Mouse (Mus musculus) stomach, embryonic 14.5 days (tissue): ENCODE data around the gene Emid1. TPM values are rescaled to one million over a fixed set of nuclear protein-coding genes. Genes with fewer than 3 reads are reported as not detected.
A peak's percentile ranks its signal among the peaks of the same experiment; 100 is the strongest.
"Not testable (repeated sequence)": the region's sequence is repeated elsewhere in the genome, so short reads cannot be mapped to it uniquely, and the experiment has no call there.

Experiments
- ATAC-seq: fragments of 200-750 bp; cut with Nextera tagmentation; 2 replicates; pipeline ENCODE4 v1.8.0; 2017; ENCODE audit warnings: low read depth, moderate TSS enrichment; ENCODE audit not compliant: insufficient number of reproducible peaks, insufficient read depth, low FRiP score
- H3K27ac ChIP-seq: fragments of 300-500 bp; sonication (generic); 2 replicates; pipeline ENCODE4 v1.5.1; 2014; ENCODE audit warnings: mild to moderate bottlenecking, low read length, moderate library complexity, mixed read lengths
- H3K27me3 ChIP-seq: fragments of 300-500 bp; sonication (generic); 2 replicates; pipeline ENCODE4 v1.6.1; 2014; ENCODE audit warnings: low read length, control low read depth, mixed read lengths; ENCODE audit not compliant: control insufficient read depth, insufficient read depth
- H3K36me3 ChIP-seq: fragments of 300-500 bp; sonication (generic); 2 replicates; pipeline ENCODE4 v1.6.1; 2014; ENCODE audit warnings: mild to moderate bottlenecking, control low read depth, low read length, moderate library complexity, mixed read lengths; ENCODE audit not compliant: control insufficient read depth, insufficient read depth
- H3K4me1 ChIP-seq: fragments of 300-500 bp; sonication (generic); 2 replicates; pipeline ENCODE4 v1.6.1; 2014; ENCODE audit warnings: low read length, control low read depth, mixed read lengths; ENCODE audit not compliant: control insufficient read depth, insufficient read depth
- H3K4me2 ChIP-seq: fragments of 300-500 bp; sonication (generic); replicated peaks from 2 replicates; pipeline ENCODE4 v1.6.1; 2014; ENCODE audit warnings: low read depth, low read length, control low read depth
- H3K4me3 ChIP-seq: fragments of 300-500 bp; sonication (generic); 2 replicates; pipeline ENCODE4 v1.5.1; 2014; ENCODE audit warnings: low read depth, low read length, control low read depth
- H3K9ac ChIP-seq: fragments of 300-500 bp; sonication (generic); replicated peaks from 2 replicates; pipeline ENCODE4 v1.6.1; 2014; ENCODE audit warnings: low read depth, mild to moderate bottlenecking, control low read depth, low read length, moderate library complexity, mixed read lengths
- H3K9me3 ChIP-seq: fragments of 300-500 bp; sonication (generic); 2 replicates; pipeline ENCODE4 v1.6.1; 2016; ENCODE audit warnings: low read depth, low read length, control low read depth; ENCODE audit not compliant: control insufficient read depth
- WGBS: fragments of 180-500 bp; shearing (Covaris S2); extraction: QIAGEN DNeasy Blood & Tissue Kit; methylation state at CpG from one replicate; pipeline ENCODE4 v1.1.7; 2014; 5-methylcytosine and 5-hydroxymethylcytosine counted together
- polyA plus RNA-seq: library from polyadenylated mRNA; unstranded; fragments of >200 nt; fragmentation: Nextera tagmentation; extraction: Ambion mirVana; gene quantifications from 2 replicates; pipeline ENCODE4 v1.2.1, GENCODE M21; 2014

The Emid1 gene
- polyA plus RNA-seq, 1 experiment from 2014 or later, result 45.9 TPM

DNA sequence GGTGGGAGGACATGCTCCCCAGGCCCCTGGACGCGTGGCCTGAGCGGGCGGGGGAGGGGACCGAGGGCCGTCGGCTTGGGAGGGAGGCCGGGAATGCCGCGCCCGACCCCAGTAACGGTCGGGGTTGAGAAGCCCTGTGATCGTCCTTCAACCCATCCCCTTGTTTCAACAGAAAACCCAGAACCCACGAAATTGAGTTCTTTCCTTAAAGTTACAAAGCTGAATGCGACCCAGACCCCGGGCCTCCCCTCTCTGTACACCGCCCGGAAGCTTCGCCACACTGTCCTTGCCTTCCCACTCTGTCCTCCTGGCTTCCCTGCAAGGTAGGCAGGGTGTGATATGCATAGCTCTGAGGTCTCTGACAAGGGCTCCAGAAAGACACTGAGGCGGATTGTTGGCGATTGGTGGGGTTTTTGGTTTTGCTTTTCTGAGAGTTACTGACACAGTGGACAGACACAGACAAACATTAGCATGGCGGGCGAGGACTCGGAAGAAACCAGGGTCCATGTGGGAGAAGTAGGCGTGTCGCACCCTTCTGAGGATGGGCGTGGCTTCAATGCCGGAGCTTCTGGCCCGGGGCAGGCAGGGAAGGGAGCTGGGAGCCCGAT, 52.4 kb downstream of the Emid1 start:
- Histone ChIP-seq H3K4me3 (peak overlapping the region; percentile 96), H3K4me2 (peak overlapping the region; percentile 70), H3K27ac (peak overlapping the region; percentile 98), H3K9me3 (no peaks in the 10 kb centered on the region), H3K36me3 (peaks cover 4% of the 10 kb centered on the region; the same call in 1 of the 2 replicates), H3K9ac (peak overlapping the region; percentile 98), H3K4me1 (peaks cover 21% of the 10 kb centered on the region; the same call in 1 of the 2 replicates), H3K27me3 (no peaks in the 10 kb centered on the region)
- peak; percentile 67 for ATAC-seq
- under 1% methylated on average over 29 of the region's 31 CpGs for whole genome bisulfite sequencing

DNA sequence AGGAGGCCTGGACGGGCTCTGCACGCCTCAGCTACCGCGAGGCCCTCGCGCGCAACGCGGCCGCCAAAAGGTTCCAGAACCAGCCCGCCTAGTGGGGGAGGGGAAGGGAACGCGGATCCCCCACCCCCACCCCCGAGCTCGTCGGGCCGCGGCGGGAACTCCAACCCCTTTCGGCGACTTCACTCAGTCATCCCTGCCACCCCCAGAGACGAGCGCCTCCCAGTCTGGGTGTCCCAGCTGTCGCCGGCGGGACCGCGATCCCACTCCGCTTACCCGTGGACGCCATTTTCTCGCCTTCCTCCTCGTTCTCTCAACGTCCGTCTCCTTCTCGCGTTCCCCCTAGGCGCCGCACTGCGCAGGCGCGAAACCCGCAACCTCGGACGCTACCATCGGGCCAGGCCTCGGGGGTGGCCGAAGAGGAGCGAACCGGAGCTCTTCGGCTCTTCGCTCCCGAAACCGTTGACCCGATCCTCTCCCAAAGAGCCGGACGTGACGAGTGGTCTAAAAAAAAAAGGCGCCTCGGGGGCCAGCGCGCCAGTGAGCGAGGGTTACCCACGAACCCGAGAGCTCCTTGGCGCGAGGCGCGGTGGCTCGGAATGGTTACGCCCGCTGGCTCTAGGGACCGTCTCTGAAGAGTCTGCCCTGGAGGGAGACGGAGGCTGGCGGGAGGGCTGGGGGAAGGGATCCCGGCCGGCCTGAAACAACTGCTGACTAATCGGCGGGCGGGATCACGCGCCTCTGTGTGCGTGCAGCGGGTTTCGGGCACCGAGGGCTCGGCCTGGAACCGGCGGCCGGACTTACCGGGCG, 53.1 kb downstream of the Emid1 start, which contains the start of the genes Rhbdd3 and Ewsr1:
Gene Rhbdd3, plus strand, starts transcription at position 191 of the 807 bp plus-strand sequence.
Gene Ewsr1, minus strand, starts transcription at position 531 of the 807 bp plus-strand sequence.
- peak within 1 kb of the TSS; percentile 98 for H3K9ac ChIP-seq
- under 1% methylated on average over 87 of the region's 92 CpGs for WGBS
- ATAC-seq, result peak; percentile 87
- H3K9me3 ChIP-seq, result no peaks in the 10 kb centered on the region
- peaks cover 4% of the 10 kb centered on the region; the same call in 1 of the 2 replicates for H3K36me3 ChIP-seq
- peak within 1 kb of the TSS; percentile 85 for H3K4me2 ChIP-seq
- no peaks in the 10 kb centered on the region for H3K27me3 ChIP-seq
- H3K27ac ChIP-seq, result peak within 1 kb of the TSS; percentile 98
- peaks cover 21% of the 10 kb centered on the region; the same call in 1 of the 2 replicates for H3K4me1 ChIP-seq
- H3K4me3 ChIP-seq, result peak within 1 kb of the TSS; percentile 96

DNA sequence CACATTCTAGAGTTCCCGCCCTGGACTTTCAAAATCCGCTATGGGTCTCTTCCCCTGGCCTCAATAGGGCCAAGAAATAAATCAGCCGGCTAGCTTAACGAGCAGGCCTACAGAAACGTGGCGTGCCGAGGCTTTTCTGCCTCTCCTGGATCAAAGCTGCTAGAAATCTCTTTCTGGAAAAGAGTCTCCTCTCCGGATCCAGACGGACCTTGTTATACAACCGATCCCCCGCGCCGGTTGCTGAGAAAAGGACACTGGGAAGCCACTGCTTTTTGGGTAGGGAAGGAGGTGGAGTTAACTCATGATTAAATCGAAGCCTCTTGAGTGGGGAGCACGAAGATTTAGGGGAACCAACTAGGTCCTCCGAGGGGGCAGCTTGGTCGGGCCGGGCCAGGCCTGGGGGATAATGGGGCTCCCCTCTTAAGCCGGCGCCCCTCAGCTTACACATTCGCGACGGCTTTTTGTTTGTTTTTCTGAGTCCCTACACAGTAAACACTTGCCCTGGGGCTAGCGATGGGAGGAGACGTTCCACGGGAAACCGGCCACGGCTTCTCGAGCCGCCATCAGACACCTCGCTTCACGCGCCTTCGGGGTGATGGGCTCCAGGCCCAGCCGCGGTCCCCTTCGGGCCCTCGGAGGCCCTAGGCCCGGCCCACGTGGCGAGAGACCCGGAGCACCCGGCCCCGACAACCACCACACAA, 53.9 kb downstream of the Emid1 start:
- Histone ChIP-seq H3K4me2 (peak overlapping the region; percentile 85), H3K27me3 (no peaks in the 10 kb centered on the region), H3K36me3 (peaks cover 8% of the 10 kb centered on the region), H3K27ac (peak overlapping the region; percentile 98), H3K9ac (peak overlapping the region; percentile 98), H3K9me3 (no peaks in the 10 kb centered on the region), H3K4me1 (peaks cover 21% of the 10 kb centered on the region; the same call in 1 of the 2 replicates), H3K4me3 (peak overlapping the region; percentile 96)
- 0 out of 2 replicates have a peak, but pooled peaks have one; percentile 3 for ATAC-seq
- WGBS, result under 1% methylated on average over 44 of the region's 44 CpGs

DNA sequence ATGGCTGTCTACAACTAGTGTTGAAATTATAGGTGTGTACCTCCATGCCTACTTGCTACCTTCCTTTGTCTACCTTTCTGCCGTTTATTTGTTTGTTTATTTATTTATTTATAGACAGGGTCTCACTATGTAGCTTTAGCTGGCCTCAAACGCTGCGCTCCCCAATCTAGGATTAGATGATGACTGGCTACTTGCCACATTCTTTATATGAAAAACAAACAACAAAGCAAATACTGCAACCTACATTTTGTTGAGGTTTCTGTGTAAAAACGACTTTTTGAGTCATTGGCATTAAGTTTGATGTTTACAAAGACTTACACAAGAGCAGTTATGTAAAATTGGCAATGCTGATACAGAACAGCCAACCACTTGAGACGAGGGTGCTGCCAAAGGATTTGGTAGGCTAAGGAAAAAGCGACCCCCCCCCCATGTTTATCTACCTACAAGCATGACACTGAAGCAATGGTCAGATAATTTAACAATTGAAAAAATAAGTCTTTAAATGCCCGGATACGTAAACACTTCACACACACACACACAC, 55.5 kb downstream of the Emid1 start:
- no peaks in the 10 kb centered on the region for H3K27me3 ChIP-seq
- H3K4me3 ChIP-seq, result peak overlapping the region; percentile 96; the same call in 1 of the 2 replicates
- no peaks in the 10 kb centered on the region for H3K9me3 ChIP-seq
- H3K27ac ChIP-seq, result no peak overlapping the region
- ATAC-seq, result no peak
- peaks cover 21% of the 10 kb centered on the region; the same call in 1 of the 2 replicates for H3K4me1 ChIP-seq
- peak overlapping the region; percentile 85 for H3K4me2 ChIP-seq
- WGBS, result 57% methylated on average over 8 of the region's 8 CpGs
- peaks cover 18% of the 10 kb centered on the region for H3K36me3 ChIP-seq
- H3K9ac ChIP-seq, result 0 out of 2 replicates have a peak overlapping the region, but pooled peaks have one; percentile 98

DNA sequence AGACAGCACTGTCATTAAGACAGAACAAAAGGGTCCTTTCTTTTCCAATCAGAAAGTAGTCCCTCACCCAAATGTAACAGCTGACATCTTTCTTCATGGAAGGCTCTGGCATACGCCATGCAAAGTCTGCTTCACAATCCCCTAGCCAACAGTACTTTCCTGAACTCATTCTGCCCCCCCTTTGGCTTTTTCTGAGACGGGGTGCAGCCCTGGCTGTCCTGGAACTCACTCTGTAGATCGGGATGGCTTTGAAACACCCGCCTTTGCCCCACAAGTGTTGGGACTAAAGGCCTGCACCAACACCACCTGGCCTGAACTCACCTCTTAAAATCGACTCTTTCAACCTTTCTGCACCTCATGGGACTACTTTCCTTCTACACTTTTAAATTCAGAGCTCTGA, 56.2 kb downstream of the Emid1 start:
- no peaks in the 10 kb centered on the region for H3K27me3 ChIP-seq
- ATAC-seq, result no peak
- WGBS, result 80% methylated on average over 5 of the region's 5 CpGs
- peak overlapping the region; percentile 85; the same call in 1 of the 2 replicates for H3K4me2 ChIP-seq
- H3K4me1 ChIP-seq, result peaks cover 19% of the 10 kb centered on the region; the same call in 1 of the 2 replicates
- no peaks in the 10 kb centered on the region for H3K9me3 ChIP-seq
- H3K27ac ChIP-seq, result no peak overlapping the region; the same call in 1 of the 2 replicates
- peaks cover 25% of the 10 kb centered on the region for H3K36me3 ChIP-seq
- H3K9ac ChIP-seq, result no peak overlapping the region
- H3K4me3 ChIP-seq, result no peak overlapping the region

DNA sequence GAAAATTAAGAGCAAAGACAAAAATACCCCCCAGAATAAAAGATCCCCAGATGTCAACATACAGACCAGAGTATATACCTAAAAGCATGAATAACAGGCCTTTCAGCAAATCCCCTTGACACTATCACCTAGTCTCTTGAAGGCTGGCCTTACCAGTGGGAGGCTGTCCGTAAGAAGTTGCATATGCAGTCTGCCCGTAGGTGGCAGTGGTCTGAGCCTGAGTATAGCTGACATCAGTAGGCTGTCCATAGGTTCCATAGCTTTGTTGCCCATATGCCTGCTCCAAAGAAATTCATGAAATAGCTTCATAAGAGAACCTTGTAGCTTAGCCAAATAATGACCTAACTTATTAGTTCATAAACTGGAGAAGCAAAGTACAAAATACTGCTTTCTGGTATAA, 60.4 kb downstream of the Emid1 start:
- no peak overlapping the region for H3K4me2 ChIP-seq
- H3K9me3 ChIP-seq, result no peaks in the 10 kb centered on the region
- ATAC-seq, result no peak
- H3K36me3 ChIP-seq, result peaks cover 63% of the 10 kb centered on the region
- H3K27ac ChIP-seq, result no peak overlapping the region
- no peak overlapping the region for H3K9ac ChIP-seq
- H3K27me3 ChIP-seq, result no peaks in the 10 kb centered on the region
- 51% methylated on average over 2 of the region's 2 CpGs for WGBS
- H3K4me1 ChIP-seq, result peaks cover 10% of the 10 kb centered on the region; the same call in 1 of the 2 replicates
- no peak overlapping the region for H3K4me3 ChIP-seq

- no peak for ATAC-seq
- Histone ChIP-seq H3K27ac (no peak overlapping the region), H3K4me1 (no peaks in the 10 kb centered on the region), H3K4me3 (no peak overlapping the region), H3K9me3 (no peaks in the 10 kb centered on the region), H3K36me3 (peaks cover 88% of the 10 kb centered on the region), H3K9ac (no peak overlapping the region), H3K4me2 (no peak overlapping the region), H3K27me3 (no peaks in the 10 kb centered on the region)
- 100% methylated on average over 1 of the region's 1 CpGs for WGBS
Measured at GRCm38 (mm10) chr11:5089147-5089546, 62.9 kb downstream of the Emid1 start.

DNA sequence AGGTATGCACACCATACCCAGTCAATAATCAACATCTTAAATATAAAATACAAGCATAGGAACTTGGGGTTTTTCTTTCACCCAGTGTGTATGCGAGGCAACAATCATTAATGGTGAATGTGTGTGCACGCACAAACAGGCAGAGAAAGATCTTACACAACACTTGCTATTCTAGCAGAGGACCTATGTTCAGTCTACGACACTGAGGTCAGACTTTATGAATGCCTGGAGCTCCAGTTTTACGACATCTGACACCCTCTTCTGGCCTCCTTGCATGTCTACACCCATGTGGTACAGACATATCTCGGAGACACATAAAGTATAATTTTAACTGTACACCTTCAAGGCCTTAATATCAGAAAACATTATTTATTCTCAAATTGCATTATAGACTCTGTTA, 75.2 kb downstream of the Emid1 start:
- H3K4me2 ChIP-seq, H3K27ac ChIP-seq, H3K9me3 ChIP-seq, H3K27me3 ChIP-seq, H3K4me3 ChIP-seq, H3K4me1 ChIP-seq, H3K9ac ChIP-seq: not testable (repeated sequence)
- 0 out of 2 replicates have a peak, but pooled peaks have one; percentile 18 for ATAC-seq
- peaks cover 68% of the 10 kb centered on the region for H3K36me3 ChIP-seq
- 93% methylated on average over 3 of the region's 5 CpGs for WGBS
